Mouse (Mus musculus) Patski (cell line): ENCODE measurements around the gene Psme3. TPM values are rescaled to one million over a fixed set of nuclear protein-coding genes. Genes with fewer than 3 reads are reported as not detected.
"Not testable (repeated sequence)": the region's sequence is repeated elsewhere in the genome, so short reads cannot be mapped to it uniquely, and the experiment has no call there.

ENCODE experiments used
- ATAC-seq: fragments of 100-300 bp; one replicate; pipeline ENCODE4 v1.8.0; 2021
- CTCF ChIA-PET: fragments of 350-600 bp; sonication (Branson Sonifier 250); formaldehyde crosslinking; loops from one replicate; lab custom pipeline; 2022; ENCODE audit warnings: inconsistent platforms; lab: Charles Lee
- POLR2A ChIA-PET: fragments of 350-600 bp; sonication (Branson Sonifier 250); formaldehyde crosslinking; loops from one replicate; lab custom pipeline; 2022; ENCODE audit warnings: antibody characterized with exemption, inconsistent platforms; lab: Charles Lee
- DNase-seq: peaks from one replicate; pipeline ENCODE4 v3.0.0-alpha.2; 2011; ENCODE audit warnings: low read depth, low spot score
- H3K27me3 ChIP-seq: fragments of 371-371 bp; one replicate; pipeline ENCODE4 v1.5.1; 2021
- CTCF ChIP-seq: fragments of 100-300 bp; IDR thresholded peaks from one replicate; pipeline ENCODE4 v1.5.1; 2021
- in situ Hi-C: fragments of 300-500 bp; cut with MboI; formaldehyde crosslinking; loops from 3 replicates; pipeline ENCODE4 v1.11.1; 2018; ENCODE audit warnings: low pct_unique_long_range_greater_than_20kb, mixed read lengths
- polyA plus RNA-seq: library from polyadenylated mRNA; unstranded; gene quantifications from one replicate; pipeline ENCODE4 v1.2.3, GENCODE M21; 2021

The Psme3 gene
- polyA plus RNA-seq, 1 experiment from 2014 or later: 101 TPM

DNA sequence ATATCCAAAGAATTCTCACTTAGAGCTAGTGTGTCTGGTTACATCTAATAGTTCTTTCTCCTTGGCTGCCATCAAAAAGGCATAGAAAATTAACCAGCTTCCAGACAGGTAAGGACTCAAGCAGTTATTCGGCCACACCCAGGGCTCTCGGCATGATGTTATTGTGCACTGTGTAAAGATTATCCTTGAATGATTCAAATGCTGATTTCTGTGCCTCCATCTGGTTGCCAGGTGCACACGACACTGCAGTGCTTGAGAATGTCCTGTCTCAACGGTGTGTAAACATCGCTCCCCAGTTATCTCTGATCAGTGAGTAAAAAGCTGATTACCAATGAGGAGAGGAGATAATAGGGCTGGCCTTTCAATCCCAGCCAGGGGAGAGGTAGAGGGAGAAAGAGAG is 8.3 kb upstream of the Psme3 start:
- in situ Hi-C loops: no loop called here
- DNase-seq (no peak), ATAC-seq (no peak)
- H3K27me3 ChIP-seq: peaks cover 34% of the 10 kb centered on the region
- ChIA-PET POLR2A (no interaction called here), CTCF (no interaction called here)
- no peak for TF ChIP-seq CTCF

- POLR2A ChIA-PET: no interaction called here
- in situ Hi-C loops: no loop called here
- CTCF ChIA-PET: interaction anchor here (0.7 kb wide), 1 partner anchor 10 kb away, joined by 3 read pairs; no protein-coding TSS in a partner anchor
- TF ChIP-seq CTCF: no peak
- no peak for DNase-seq
- no peak for ATAC-seq
- peaks cover 25% of the 10 kb centered on the region for H3K27me3 ChIP-seq
These were observed 4.9 kb upstream of the Psme3 start for GRCm38 (mm10) chr11:101311083-101311482.

DNA sequence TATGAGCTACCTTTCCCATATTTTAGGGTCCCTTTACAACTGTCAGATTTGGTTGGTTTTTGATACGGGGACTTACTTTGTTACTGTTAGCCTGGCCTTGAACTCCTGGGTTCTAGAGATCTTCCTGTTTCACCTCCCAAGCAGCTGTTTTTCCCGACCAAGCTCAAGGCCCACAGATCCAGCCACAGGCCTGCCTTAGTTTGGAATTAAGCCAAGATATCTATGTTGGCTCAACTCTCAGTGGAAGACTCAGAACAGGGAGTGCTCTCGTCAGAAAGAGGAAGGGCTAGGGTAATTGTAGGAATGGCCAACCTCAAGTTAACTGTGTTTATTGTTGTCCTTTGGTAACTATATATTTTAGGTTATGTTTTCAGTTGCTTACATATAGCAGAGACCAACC is 3.9 kb upstream of the Psme3 start:
- TF ChIP-seq CTCF: no peak
- POLR2A ChIA-PET: no interaction called here
- in situ Hi-C loops: no loop called here

GRCm38 (mm10) chr11:101314567-101314966 is 1.4 kb upstream of the Psme3 start:
- ChIA-PET POLR2A (interaction anchor here (0.7 kb wide), 1 partner anchor 78 kb away, joined by 6 read pairs; no protein-coding TSS in a partner anchor), CTCF (interaction anchor here (1.0 to 1.2 kb wide), 2 partner anchors 12 to 74 kb away, joined by 3 to 5 read pairs; partner anchors contain the start of gene Becn1)
- in situ Hi-C loops: no loop called here
- DNase-seq: no peak
- ATAC-seq: no peak
- peaks cover 6% of the 10 kb centered on the region for H3K27me3 ChIP-seq
- TF ChIP-seq CTCF: no peak

More for the DNA sequence above, 3.9 kb upstream of the Psme3 start:
- CTCF ChIA-PET: interaction anchor here (0.9 to 1.6 kb wide), 2 partner anchors 10 to 111 kb away, joined by 3 to 7 read pairs; partner anchors contain the start of gene Becn1
- no peak for DNase-seq
- no peak for ATAC-seq
- peaks cover 16% of the 10 kb centered on the region for H3K27me3 ChIP-seq

DNA sequence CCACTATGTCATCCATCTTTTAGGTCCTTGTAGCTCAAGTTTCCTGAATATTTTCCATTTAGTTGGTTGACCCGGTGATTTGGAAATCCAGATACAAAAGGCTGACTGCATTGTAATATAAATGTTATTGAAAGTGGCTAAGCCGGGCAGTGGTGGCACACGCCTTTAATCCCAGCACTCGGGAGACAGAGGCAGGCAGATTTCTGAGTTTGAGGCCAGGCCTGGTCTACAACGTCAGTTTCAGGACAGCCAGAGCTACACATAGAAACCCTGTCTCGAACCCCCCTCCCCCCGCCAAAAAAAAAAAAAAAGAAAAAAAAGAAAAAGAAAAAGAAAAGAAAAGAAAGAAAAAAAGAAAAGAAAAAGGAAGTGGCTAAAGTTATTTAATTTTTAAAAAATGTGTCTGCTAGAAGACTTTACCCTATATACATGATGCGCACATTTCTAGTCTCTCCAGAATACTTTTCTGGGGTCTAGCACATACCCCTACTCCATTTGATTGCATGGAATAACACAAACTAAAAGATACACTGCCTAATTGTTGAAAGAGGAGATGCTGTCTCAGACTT is 847 bp upstream of the Psme3 start:
- peaks cover under 1% of the 10 kb centered on the region for H3K27me3 ChIP-seq
- ATAC-seq (no peak), DNase-seq (no peak)
- TF ChIP-seq CTCF: no peak
- in situ Hi-C loops: no loop called here
- ChIA-PET POLR2A (interaction anchor here (0.7 kb wide), 1 partner anchor 78 kb away, joined by 6 read pairs; no protein-coding TSS in a partner anchor), CTCF (interaction anchor here (1.0 to 1.2 kb wide), 2 partner anchors 13 to 74 kb away, joined by 3 to 5 read pairs; partner anchors contain the start of gene Becn1)

DNA sequence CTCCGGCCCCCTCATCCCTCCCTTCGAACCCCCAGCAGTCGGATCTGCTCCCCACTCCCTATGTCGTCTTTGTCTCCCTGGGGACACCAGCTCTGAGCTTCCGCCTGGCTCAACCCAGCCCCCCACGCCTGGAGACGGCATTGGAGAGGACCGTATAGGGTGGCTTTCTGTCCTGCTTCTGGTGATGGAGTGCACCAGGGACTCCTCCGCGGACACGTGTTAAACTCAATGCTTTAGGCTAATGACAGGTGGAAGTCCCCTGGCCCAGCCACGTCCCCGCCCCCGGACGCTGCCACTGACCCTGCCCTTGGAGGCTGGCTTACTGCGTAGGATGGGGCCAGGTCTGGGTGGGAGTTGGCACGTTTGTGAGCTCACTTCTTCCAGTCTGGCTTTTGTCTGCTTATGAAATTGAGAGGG is 496 bp downstream of the Psme3 start:
- in situ Hi-C loops: no loop called here
- POLR2A ChIA-PET: interaction anchor here (0.6 to 1.2 kb wide), 2 partner anchors 8 to 197 kb away, joined by 3 read pairs; partner anchors contain the start of genes Aoc2, Retreg3 and Tubg1
- peak; percentile 17 for ATAC-seq
- no peak for TF ChIP-seq CTCF
- no peak for DNase-seq
- H3K27me3 ChIP-seq: no peaks in the 10 kb centered on the region
- CTCF ChIA-PET: interaction anchor here (1.3 kb wide), 1 partner anchor 79 kb away, joined by 3 read pairs; no protein-coding TSS in a partner anchor

DNA sequence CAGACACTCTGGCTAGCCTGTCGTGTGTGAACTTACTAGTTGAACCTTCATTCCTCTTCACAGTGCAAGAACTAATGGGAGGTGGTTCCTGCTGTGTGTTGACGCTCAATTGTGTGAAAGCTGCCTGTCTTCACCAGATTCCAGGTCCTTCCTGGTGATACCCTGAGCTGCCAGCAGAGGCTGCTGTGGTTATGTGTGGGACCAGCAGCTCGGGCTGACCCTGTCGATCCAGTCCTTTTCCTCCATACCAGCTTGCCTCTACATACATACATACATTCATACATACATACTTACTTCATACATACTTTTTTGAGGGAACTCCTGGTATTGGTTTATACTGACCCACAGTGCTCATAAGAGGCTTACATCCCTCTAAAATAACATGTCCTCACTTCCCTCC is 7.6 kb downstream of the Psme3 start:
- DNase-seq (no peak), ATAC-seq (no peak)
- TF ChIP-seq CTCF: peak; percentile 98
- in situ Hi-C loops: loop anchor here (5.0 kb wide), 1 partner anchor 74 kb away; no protein-coding TSS in a partner anchor
- no peaks in the 10 kb centered on the region for H3K27me3 ChIP-seq
- CTCF ChIA-PET: interaction anchor here (0.9 to 3.1 kb wide), 4 partner anchors 15 to 118 kb away, joined by 3 to 35 read pairs (median 4); partner anchors contain the start of gene Rpl27
- POLR2A ChIA-PET: no interaction called here

DNA sequence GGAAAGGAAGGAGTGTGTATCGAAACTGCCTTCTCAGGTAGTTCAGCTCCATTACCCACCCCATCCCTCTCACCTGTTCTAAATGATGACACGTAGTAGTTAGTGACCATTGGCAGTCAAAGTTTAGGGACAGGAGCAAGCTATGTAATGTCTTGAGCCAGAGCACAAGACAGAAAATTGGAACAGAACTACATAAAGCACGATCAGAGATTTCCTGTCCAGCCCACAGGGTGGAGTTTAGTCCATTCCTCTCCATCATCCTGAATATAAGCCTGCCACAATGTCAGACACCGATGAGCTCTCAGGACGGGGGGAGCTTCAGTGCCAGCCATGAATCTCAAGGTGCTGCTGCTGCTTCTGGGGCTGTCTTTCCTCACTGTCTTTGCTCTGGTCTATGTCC is 8.8 kb downstream of the Psme3 start, which contains the start of gene Aoc2:
TSS of gene Aoc2 (plus strand) at position 301 of the 400 bp plus-strand sequence.
- no peak for ATAC-seq
- ChIA-PET CTCF (interaction anchor here (1.3 to 3.1 kb wide), 3 partner anchors 29 to 71 kb away, joined by 3 to 35 read pairs (median 4); no protein-coding TSS in a partner anchor), POLR2A (interaction anchor here (0.8 to 1.2 kb wide), 2 partner anchors 8 to 73 kb away, joined by 3 read pairs; no protein-coding TSS in a partner anchor)
- TF ChIP-seq CTCF: no peak
- no peak for DNase-seq
- H3K27me3 ChIP-seq: no peaks in the 10 kb centered on the region
- in situ Hi-C loops: loop anchor here (5.0 kb wide), 1 partner anchor 73 kb away; no protein-coding TSS in a partner anchor

- H3K27me3 ChIP-seq, ATAC-seq, in situ Hi-C loops, DNase-seq: not testable (repeated sequence)
- CTCF ChIA-PET: interaction anchor here (1.3 to 3.1 kb wide), 2 partner anchors 64 to 70 kb away, joined by 3 to 35 read pairs; no protein-coding TSS in a partner anchor
- POLR2A ChIA-PET: interaction anchor here (1.1 to 1.2 kb wide), 2 partner anchors 8 to 21 kb away, joined by 3 read pairs; no protein-coding TSS in a partner anchor
These were observed 9.2 kb downstream of the Psme3 start for GRCm38 (mm10) chr11:101325201-101325600.

DNA sequence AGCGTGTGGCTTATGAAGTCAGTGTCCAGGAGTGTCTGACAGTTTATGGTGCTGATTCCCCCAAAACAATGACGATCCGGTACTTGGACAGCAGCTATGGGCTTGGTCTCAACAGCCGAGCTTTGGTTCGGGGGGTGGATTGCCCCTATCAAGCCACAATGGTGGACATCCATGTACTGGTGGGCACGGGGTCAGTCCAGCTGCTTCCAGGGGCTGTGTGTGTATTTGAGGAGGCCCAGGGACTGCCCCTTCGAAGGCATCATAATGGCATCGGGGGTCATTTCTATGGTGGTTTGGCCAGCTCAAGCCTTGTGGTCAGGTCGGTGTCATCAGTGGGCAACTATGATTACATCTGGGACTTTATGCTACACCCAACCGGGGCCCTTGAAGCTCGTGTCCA is 10.1 kb downstream of the Psme3 start:
- CTCF ChIA-PET: interaction anchor here (1.1 to 3.1 kb wide), 2 partner anchors 69 kb away, joined by 4 to 35 read pairs; no protein-coding TSS in a partner anchor
- in situ Hi-C loops: no loop called here
- no peak for TF ChIP-seq CTCF
- ATAC-seq (no peak), DNase-seq (no peak)
- POLR2A ChIA-PET: interaction anchor here (0.9 to 1.1 kb wide), 2 partner anchors 12 to 20 kb away, joined by 3 read pairs; no protein-coding TSS in a partner anchor
- no peaks in the 10 kb centered on the region for H3K27me3 ChIP-seq
